Mouse (Mus musculus) cerebellum, adult (tissue): ENCODE data around the gene Pdcd11.
A peak's percentile ranks its signal among the peaks of the same experiment; 100 is the strongest.

Experiments
- ATAC-seq: cut with Nextera tagmentation; 2 replicates; pipeline ENCODE4 v1.9.2; 2017; ENCODE audit warnings: mild to moderate bottlenecking, moderate library complexity, mixed read lengths; ENCODE audit not compliant: insufficient number of reproducible peaks, low FRiP score, low TSS enrichment

Pdcd11 gene

GRCm38 (mm10) chr19:47167617-47168214 is 77.1 kb downstream of the Pdcd11 start:
- ATAC-seq = no peak

DNA sequence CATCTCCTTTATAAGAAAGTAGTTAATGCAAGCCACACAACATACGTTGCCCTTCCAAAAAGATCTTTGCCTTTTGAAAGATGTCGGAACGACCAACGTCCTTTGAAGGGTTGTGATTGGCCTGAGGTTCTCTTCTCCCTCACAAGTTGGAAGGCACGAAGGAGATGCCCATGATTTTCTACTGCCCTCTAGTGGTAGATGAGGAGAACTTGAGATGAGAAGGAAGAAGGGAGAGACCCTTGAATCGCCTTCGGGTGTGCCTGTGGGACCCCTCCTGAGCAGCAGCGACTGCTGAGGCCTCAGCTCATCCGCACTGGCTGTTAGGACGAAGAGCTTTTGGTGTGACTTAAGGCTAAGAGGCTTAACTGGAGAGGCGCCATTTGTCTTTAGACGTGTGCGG is 77.7 kb downstream of the Pdcd11 start:
- ATAC-seq = 0 out of 2 replicates have a peak, but pooled peaks have one; percentile 15

GRCm38 (mm10) chr19:47168793-47169412 is 78.3 kb downstream of the Pdcd11 start:
- ATAC-seq = peak; percentile 76; the same call in 1 of the 2 replicates

GRCm38 (mm10) chr19:47174515-47174914 is 83.9 kb downstream of the Pdcd11 start:
- no peak for ATAC-seq

DNA sequence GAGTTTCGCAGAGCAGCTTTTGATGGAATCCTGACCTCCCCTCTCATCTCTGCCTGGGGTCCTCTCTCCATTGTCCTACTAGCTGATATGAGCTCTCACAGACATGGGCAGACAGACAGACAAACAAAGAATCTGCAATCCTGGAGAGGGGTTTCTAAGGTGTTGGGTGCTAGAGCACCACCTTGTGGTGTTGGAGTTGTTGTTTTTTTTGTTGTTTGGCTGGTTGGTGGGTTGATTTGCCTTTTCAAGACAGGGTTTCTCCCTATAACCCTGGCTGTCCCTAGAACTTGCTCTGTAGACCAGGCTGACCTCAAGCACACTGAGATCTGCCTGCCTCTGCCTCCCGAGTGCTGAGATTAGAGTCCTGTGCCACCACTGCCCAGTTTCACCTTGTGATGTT is 84.9 kb downstream of the Pdcd11 start:
- ATAC-seq = no peak

GRCm38 (mm10) chr19:47176916-47177505 is 86.4 kb downstream of the Pdcd11 start:
- ATAC-seq = no peak

GRCm38 (mm10) chr19:47178001-47178400 is 87.4 kb downstream of the Pdcd11 start:
- ATAC-seq = 0 out of 2 replicates have a peak, but pooled peaks have one; percentile 19

- ATAC-seq = peak; percentile 43
Measured at GRCm38 (mm10) chr19:47178431-47179271, 88.1 kb downstream of the Pdcd11 start, which contains the start of gene Neurl1a. Gene Neurl1a (plus strand): TSS chr19:47178820.

- peak; percentile 32; the same call in 1 of the 2 replicates for ATAC-seq
Measured at GRCm38 (mm10) chr19:47179272-47179809, 88.8 kb downstream of the Pdcd11 start.

- no peak for ATAC-seq
Measured at GRCm38 (mm10) chr19:47180011-47180410, 89.4 kb downstream of the Pdcd11 start.
